Mouse (Mus musculus): ENCODE measurements around the gene Rgs3. TPM values are rescaled to one million over a fixed set of nuclear protein-coding genes. Genes with fewer than 3 reads are reported as not detected.

Rgs3 gene
- polyA plus RNA-seq, 1 experiment from 2014 or later, result 8.2 TPM

- ATAC-seq (no peak), DNase-seq (ENCODE audit: low read depth, low spot score) (no peak)
- CTCF ChIA-PET, result interaction anchor here (0.7 kb wide), 1 partner anchor 133 kb away, joined by 3 read pairs; no protein-coding TSS in a partner anchor
- POLR2A ChIA-PET, result no interaction called here
- no peak for TF ChIP-seq CTCF (IDR thresholded peaks at IDR 0.05)
- no peaks in the 10 kb centered on the region for H3K27me3 ChIP-seq
- in situ Hi-C loops (cut with MboI; ENCODE audit: low pct_unique_long_range_greater_than_20kb), result no loop called here
These were observed 134.2 kb downstream of the Rgs3 start for GRCm38 (mm10) chr4:62693839-62694238.

DNA sequence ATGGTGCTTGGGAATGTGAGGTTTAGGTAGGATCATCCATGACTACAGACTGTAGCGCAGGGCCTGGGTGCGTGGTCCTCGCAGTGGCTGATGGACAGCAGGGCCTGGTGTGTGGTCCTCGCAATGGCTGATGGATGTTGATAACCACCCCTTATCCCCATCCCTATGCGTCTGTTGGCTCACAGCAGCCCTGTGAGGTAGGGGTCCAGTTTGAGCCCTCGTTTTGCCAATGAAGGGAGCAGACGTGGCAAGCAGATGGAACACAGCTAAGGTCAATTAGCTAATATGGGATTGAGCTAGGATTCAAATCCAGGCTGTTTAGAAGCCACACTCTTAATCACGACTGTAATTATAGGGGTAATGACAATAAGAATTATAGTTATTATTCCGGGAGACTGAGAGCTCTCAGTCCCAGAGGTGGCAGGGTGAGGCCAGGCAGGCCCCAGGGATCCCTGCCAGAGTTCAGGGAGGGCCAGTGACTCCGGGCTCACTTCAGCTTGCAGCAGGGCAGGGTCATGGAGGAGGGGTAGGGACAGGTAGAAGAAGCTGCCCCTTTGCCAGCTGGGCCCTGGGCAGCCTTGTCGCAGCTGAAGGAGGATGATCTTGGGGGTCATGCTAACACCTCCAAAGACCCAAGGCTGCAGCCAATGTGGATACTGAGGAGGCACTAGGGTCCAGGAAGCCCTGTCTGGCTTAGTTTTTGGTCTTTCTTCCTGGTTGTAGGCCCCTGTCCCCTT is 135.2 kb downstream of the Rgs3 start:
- CTCF ChIA-PET, result interaction anchor here (0.9 to 7.2 kb wide), 4 partner anchors 9 to 134 kb away, joined by 3 to 127 read pairs (median 3); no protein-coding TSS in a partner anchor
- POLR2A ChIA-PET, result no interaction called here
- DNase-seq (ENCODE audit: low read depth, low spot score), result no peak
- TF ChIP-seq CTCF (IDR thresholded peaks at IDR 0.05), result no peak
- H3K27me3 ChIP-seq, result no peaks in the 10 kb centered on the region
- no peak for ATAC-seq
- in situ Hi-C loops (cut with MboI; ENCODE audit: low pct_unique_long_range_greater_than_20kb), result loop anchor here (5.0 kb wide), 2 partner anchors 62 to 138 kb away; partner anchors contain the start of gene Rgs3

GRCm38 (mm10) chr4:62695523-62695922 is 135.9 kb downstream of the Rgs3 start:
- in situ Hi-C loops (cut with MboI; ENCODE audit: low pct_unique_long_range_greater_than_20kb), result loop anchor here (5.0 kb wide), 2 partner anchors 62 to 138 kb away; partner anchors contain the start of gene Rgs3
- DNase-seq (ENCODE audit: low read depth, low spot score) (no peak), ATAC-seq (no peak)
- no peak for TF ChIP-seq CTCF (IDR thresholded peaks at IDR 0.05)
- ChIA-PET CTCF (interaction anchor here (0.9 to 7.2 kb wide), 6 partner anchors 10 to 135 kb away, joined by 3 to 127 read pairs (median 4); no protein-coding TSS in a partner anchor), POLR2A (no interaction called here)
- H3K27me3 ChIP-seq, result no peaks in the 10 kb centered on the region

DNA sequence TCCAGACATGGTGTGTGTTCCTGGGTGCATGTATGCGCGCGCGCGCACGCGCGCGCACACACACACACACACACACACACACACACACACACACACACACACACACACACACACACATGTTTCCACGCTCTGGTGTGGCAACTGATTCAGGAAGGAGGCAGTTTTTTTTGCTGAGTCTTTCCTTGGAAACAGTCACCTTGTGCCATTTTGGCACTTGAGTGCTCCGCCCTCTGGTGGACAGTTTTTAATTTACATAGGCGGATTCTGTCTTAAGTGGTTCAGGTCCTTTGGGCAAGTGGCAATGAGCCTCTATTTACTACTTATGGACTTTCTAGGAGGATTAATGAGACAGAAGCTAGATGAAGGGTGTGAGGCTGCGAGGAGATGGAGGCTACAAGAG is 136.3 kb downstream of the Rgs3 start:
- no peak for TF ChIP-seq CTCF (IDR thresholded peaks at IDR 0.05)
- DNase-seq (ENCODE audit: low read depth, low spot score) (no peak), ATAC-seq (no peak)
- CTCF ChIA-PET, result interaction anchor here (0.7 to 7.2 kb wide), 10 partner anchors 8 to 138 kb away, joined by 3 to 127 read pairs (median 4); partner anchors contain the start of gene Rgs3
- POLR2A ChIA-PET, result interaction anchor here (2.3 kb wide), 1 partner anchor 67 kb away, joined by 10 read pairs; no protein-coding TSS in a partner anchor
- H3K27me3 ChIP-seq, result no peaks in the 10 kb centered on the region
- in situ Hi-C loops (cut with MboI; ENCODE audit: low pct_unique_long_range_greater_than_20kb), result loop anchor here (5.0 kb wide), 2 partner anchors 61 to 139 kb away; partner anchors contain the start of gene Rgs3

DNA sequence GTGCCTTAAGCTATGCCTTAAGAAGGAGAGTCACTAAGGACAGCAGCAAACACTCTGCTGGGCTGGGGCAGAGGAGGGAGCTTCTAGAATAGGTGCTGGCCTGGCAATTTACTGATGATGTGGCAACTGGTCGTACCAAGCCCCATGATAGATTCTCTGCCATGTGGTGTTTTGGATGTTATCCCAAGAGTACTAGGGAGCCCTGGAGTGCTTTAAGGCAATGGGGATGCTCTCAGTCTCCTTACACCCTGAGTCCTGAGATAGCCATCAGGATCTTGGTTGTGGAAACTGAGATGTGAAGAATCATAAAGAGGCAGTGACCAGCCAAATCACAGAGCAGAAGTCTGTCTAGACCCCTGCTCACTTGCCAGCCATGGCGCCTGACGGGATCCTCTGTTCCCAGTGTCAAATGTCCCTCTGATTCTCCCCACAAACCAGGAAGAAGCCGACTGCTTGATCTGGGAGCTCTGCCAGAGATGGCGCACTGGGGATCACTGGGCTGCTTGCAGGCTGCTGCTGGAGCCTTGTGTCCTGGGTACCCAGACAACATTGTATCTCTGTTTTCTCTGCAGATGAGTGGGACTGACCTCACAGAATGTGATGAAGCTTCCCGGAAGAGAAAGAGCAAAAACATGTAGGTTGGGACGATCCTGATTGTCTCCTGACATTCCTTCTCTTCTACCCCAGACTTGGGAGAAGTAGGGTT is 137.2 kb downstream of the Rgs3 start:
- CTCF ChIA-PET, result interaction anchor here (0.7 to 7.2 kb wide), 17 partner anchors 9 to 139 kb away, joined by 3 to 127 read pairs (median 4); partner anchors contain the start of gene Rgs3
- H3K27me3 ChIP-seq, result no peaks in the 10 kb centered on the region
- no peak for TF ChIP-seq CTCF (IDR thresholded peaks at IDR 0.05)
- ATAC-seq, result no peak
- in situ Hi-C loops (cut with MboI; ENCODE audit: low pct_unique_long_range_greater_than_20kb), result loop anchor here (5.0 kb wide), 2 partner anchors 60 to 140 kb away; partner anchors contain the start of gene Rgs3
- POLR2A ChIA-PET, result interaction anchor here (2.3 kb wide), 1 partner anchor 66 kb away, joined by 10 read pairs; no protein-coding TSS in a partner anchor
- no peak for DNase-seq (ENCODE audit: low read depth, low spot score)

DNA sequence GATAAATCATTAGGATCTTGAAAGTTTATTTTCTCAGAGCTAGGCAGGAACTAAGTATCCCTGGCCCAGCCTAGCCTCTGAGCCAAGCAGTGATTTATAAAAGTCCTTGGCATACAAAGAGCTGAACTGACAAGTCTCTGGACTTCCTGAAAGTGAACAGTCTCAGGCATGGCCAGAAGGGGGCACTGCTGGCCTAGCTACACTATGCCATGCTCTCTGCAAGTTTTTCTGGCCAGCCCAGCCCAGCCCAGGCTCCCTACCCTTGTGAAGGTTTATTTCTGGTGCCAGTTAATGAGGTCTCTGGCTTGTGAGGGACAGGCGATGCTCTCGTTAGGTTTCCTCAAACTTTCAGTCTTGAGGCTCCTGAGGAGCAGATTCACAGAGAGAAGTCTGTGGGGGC is 137.8 kb downstream of the Rgs3 start:
- ChIA-PET POLR2A (interaction anchor here (2.3 kb wide), 1 partner anchor 65 kb away, joined by 10 read pairs; no protein-coding TSS in a partner anchor), CTCF (interaction anchor here (0.9 to 7.2 kb wide), 15 partner anchors 10 to 138 kb away, joined by 3 to 127 read pairs (median 5); partner anchors contain the start of gene Rgs3)
- in situ Hi-C loops (cut with MboI; ENCODE audit: low pct_unique_long_range_greater_than_20kb), result loop anchor here (5.0 kb wide), 2 partner anchors 60 to 140 kb away; partner anchors contain the start of gene Rgs3
- ATAC-seq, result no peak
- no peak for TF ChIP-seq CTCF (IDR thresholded peaks at IDR 0.05)
- no peaks in the 10 kb centered on the region for H3K27me3 ChIP-seq
- no peak for DNase-seq (ENCODE audit: low read depth, low spot score)

GRCm38 (mm10) chr4:62698521-62698920 is 138.9 kb downstream of the Rgs3 start:
- no peak for DNase-seq (ENCODE audit: low read depth, low spot score)
- ChIA-PET POLR2A (interaction anchor here (2.3 kb wide), 1 partner anchor 64 kb away, joined by 10 read pairs; no protein-coding TSS in a partner anchor), CTCF (interaction anchor here (1.0 to 7.2 kb wide), 11 partner anchors 9 to 137 kb away, joined by 3 to 127 read pairs (median 6); no protein-coding TSS in a partner anchor)
- H3K27me3 ChIP-seq, result no peaks in the 10 kb centered on the region
- in situ Hi-C loops (cut with MboI; ENCODE audit: low pct_unique_long_range_greater_than_20kb), result loop anchor here (5.0 kb wide), 2 partner anchors 59 to 141 kb away; partner anchors contain the start of gene Rgs3
- no peak for TF ChIP-seq CTCF (IDR thresholded peaks at IDR 0.05)
- no peak for ATAC-seq

- DNase-seq (ENCODE audit: low read depth, low spot score), result peak; percentile 92
These were observed 139.7 kb downstream of the Rgs3 start for GRCm38 (mm10) chr4:62699191-62699812.

DNA sequence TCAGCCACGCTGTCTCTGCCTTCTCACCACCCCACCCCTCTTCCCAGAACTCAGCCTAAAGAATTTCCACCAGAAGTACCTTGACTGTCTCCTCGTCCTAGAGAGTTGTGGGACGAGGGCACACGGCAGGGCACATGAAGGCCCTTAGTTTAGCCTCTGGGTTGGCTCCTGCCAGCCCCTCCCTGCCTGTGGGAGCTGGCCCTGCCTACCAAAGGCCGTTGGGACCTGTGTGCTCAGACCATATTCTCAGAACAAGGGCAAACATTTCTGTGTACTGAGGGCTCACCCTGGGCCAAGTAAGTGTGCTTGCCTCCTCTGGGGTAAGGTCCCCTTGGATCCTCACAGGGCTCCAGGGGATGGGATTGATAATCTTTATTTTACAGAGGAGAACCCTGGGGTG is 140.8 kb downstream of the Rgs3 start:
- CTCF ChIA-PET, result interaction anchor here (2.0 to 7.2 kb wide), 2 partner anchors 26 to 61 kb away, joined by 4 to 127 read pairs; no protein-coding TSS in a partner anchor
- TF ChIP-seq CTCF (IDR thresholded peaks at IDR 0.05), result no peak
- DNase-seq (ENCODE audit: low read depth, low spot score), result no peak
- in situ Hi-C loops (cut with MboI; ENCODE audit: low pct_unique_long_range_greater_than_20kb), result no loop called here
- POLR2A ChIA-PET, result interaction anchor here (0.7 to 1.3 kb wide), 2 partner anchors 11 to 63 kb away, joined by 3 to 4 read pairs; no protein-coding TSS in a partner anchor
- no peak for ATAC-seq
- no peaks in the 10 kb centered on the region for H3K27me3 ChIP-seq

More at GRCm38 (mm10) chr4:62699191-62699812, 139.7 kb downstream of the Rgs3 start:
- CTCF ChIA-PET, result interaction anchor here (1.0 to 7.2 kb wide), 6 partner anchors 8 to 138 kb away, joined by 3 to 127 read pairs (median 11); no protein-coding TSS in a partner anchor
- TF ChIP-seq CTCF (IDR thresholded peaks at IDR 0.05), result no peak
- in situ Hi-C loops (cut with MboI; ENCODE audit: low pct_unique_long_range_greater_than_20kb), result loop anchor here (5.0 kb wide), 2 partner anchors 58 to 142 kb away; partner anchors contain the start of gene Rgs3
- POLR2A ChIA-PET, result interaction anchor here (0.5 to 1.3 kb wide), 2 partner anchors 64 to 141 kb away, joined by 4 read pairs; no protein-coding TSS in a partner anchor
- ATAC-seq, result peak; percentile 90
- no peaks in the 10 kb centered on the region for H3K27me3 ChIP-seq

Data from Patski (cell line).